ENCODE assay signal across 17 mouse cellular contexts in the genomic region with DNA sequence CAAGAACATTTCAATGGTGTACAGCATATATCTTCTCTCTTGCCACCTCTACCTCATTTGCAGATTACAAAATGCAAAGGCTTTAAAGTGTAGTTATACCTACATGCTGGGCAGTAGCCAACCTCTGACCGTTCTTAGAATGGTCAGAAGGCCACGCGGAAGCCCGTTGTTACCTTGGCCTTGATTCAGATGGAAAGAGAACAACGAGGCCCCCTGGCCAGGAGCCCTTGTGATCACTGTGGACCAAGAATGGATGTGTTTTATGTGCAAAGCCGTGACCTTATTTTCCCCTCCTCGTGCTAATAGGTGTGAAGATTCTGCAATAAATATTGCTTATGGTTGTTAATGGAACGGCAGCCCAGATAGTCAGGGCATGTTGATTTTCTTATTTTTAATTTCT.
"Had no signal": no experiment of that assay in that cellular context is flagged by ENCODE, and none has a peak within 500 bp of the region (broad histone marks: within the 10 kb centered on the region; RNA-seq: fewer than 3 reads in every experiment).

No protein-coding gene starts in this region.

- ATAC-seq: hindbrain, embryonic 16.5 days; inflammation-experienced regulatory T-cells, adult 6 months; intestine, embryonic 15.5 days; intestine, postnatal 0 days had no signal

- DNase-seq: gastrocnemius, adult 2 months; gastrocnemius, postnatal 10 days; gastrocnemius, postnatal 25 days; heart, adult 18-20 months; heart, postnatal 10 days; heart, postnatal 4 days; kidney, adult 18-20 months; kidney, adult 8-10 months; kidney, postnatal 10 days; kidney, postnatal 25 days; kidney, postnatal 4 days; liver; liver, embryonic 13.5 days had no signal
